Mouse (Mus musculus) embryonic facial prominence, embryonic 11.5 days (tissue): ENCODE data around the gene Rhot1. TPM values are rescaled to one million over a fixed set of nuclear protein-coding genes. Genes with fewer than 3 reads are reported as not detected.
"Not testable (repeated sequence)": the region's sequence is repeated elsewhere in the genome, so short reads cannot be mapped to it uniquely, and the experiment has no call there.

Source experiments
- ATAC-seq: fragments of 200-750 bp; cut with Nextera tagmentation; replicated peaks from 2 replicates; pipeline ENCODE4 v1.8.0; 2017; ENCODE audit warnings: low read depth; ENCODE audit not compliant: insufficient number of reproducible peaks, low FRiP score, low TSS enrichment
- DNase-seq: peaks from one replicate; pipeline ENCODE4 v3.0.0-alpha.2; 2015; ENCODE audit warnings: low spot score
- H3K27ac ChIP-seq: fragments of 300-500 bp; sonication (generic); replicated peaks from 2 replicates; pipeline ENCODE4 v1.5.1; 2014; ENCODE audit warnings: mild to moderate bottlenecking, low read depth, low read length, control low read depth
- H3K27me3 ChIP-seq: fragments of 300-500 bp; sonication (generic); 2 replicates; pipeline ENCODE4 v1.6.1; 2014; ENCODE audit warnings: mild to moderate bottlenecking, low read length, moderate library complexity, mixed read lengths; ENCODE audit not compliant: control insufficient read depth, insufficient read depth
- H3K36me3 ChIP-seq: fragments of 300-500 bp; sonication (generic); replicated peaks from 2 replicates; pipeline ENCODE4 v1.6.1; 2014; ENCODE audit warnings: low read depth, mild to moderate bottlenecking, low read length, moderate library complexity, mixed read lengths; ENCODE audit not compliant: control insufficient read depth, insufficient read depth
- H3K4me1 ChIP-seq: fragments of 300-500 bp; sonication (generic); 2 replicates; pipeline ENCODE4 v1.6.1; 2014; ENCODE audit warnings: low read length, mixed read lengths; ENCODE audit not compliant: control insufficient read depth, insufficient read depth
- H3K4me2 ChIP-seq: fragments of 300-500 bp; sonication (generic); 2 replicates; pipeline ENCODE4 v1.6.1; 2014; ENCODE audit warnings: low read depth, mild to moderate bottlenecking, control low read depth, low read length, moderate library complexity
- H3K4me3 ChIP-seq: fragments of 300-500 bp; sonication (generic); 2 replicates; pipeline ENCODE4 v1.5.1; 2014; ENCODE audit warnings: low read depth, low read length, control low read depth
- H3K9ac ChIP-seq: fragments of 300-500 bp; sonication (generic); replicated peaks from 2 replicates; pipeline ENCODE4 v1.6.1; 2014; ENCODE audit warnings: mild to moderate bottlenecking, control low read depth, low read length
- H3K9me3 ChIP-seq: fragments of 300-500 bp; sonication (generic); replicated peaks from 2 replicates; pipeline ENCODE4 v1.6.1; 2016; ENCODE audit warnings: mild to moderate bottlenecking, low read length, inconsistent platforms, mixed read lengths; ENCODE audit not compliant: control insufficient read depth
- WGBS: fragments of 180-500 bp; shearing (Covaris S2); extraction: QIAGEN DNeasy Blood & Tissue Kit; methylation state at CpG from one replicate; pipeline ENCODE4 v1.1.7; 2014; 5-methylcytosine and 5-hydroxymethylcytosine counted together
- polyA plus RNA-seq: library from polyadenylated mRNA; unstranded; fragments of >200 nt; fragmentation: Nextera tagmentation; extraction: Ambion mirVana; gene quantifications from 2 replicates; pipeline ENCODE4 v1.2.1, GENCODE M21; 2014

Gene Rhot1
- polyA plus RNA-seq, 1 experiment from 2014 or later, result 73.1 TPM

DNA sequence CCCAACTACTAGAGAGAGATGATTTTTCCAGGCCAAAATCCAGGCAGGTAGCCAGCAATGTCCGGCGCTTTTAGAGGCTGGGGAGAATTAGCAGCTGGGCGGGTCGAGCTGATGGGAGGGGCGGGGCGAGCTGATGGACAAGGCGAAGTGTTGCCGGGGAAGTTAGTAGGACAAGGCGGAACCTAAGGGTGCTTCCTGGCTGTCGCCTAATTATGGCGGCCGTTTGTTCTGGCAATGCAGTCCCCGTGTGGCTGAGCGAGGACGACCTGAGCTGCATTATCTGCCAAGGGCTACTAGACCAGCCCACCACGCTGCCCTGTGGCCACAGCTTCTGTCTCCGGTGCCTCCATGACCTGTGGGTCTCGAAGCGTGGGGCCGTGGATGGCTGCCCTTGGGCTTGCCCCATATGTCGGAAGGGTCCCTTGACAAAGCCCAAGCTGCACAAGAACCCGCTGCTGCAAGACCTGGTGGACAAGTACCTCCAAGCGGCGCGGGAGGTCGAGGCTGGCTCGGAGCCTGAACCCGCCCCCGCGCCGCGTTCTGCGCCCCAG is 25.0 kb upstream of the Rhot1 start, which contains the start of gene Rnf135:
Rnf135 (plus strand) TSS at position 147 of the 551 bp plus-strand sequence.
- Histone ChIP-seq H3K4me1 (no peaks in the 10 kb centered on the region), H3K9ac (peak within 1 kb of the TSS; percentile 77), H3K9me3 (no peaks in the 10 kb centered on the region), H3K27ac (peak within 1 kb of the TSS; percentile 41), H3K4me3 (peak within 1 kb of the TSS; percentile 59), H3K27me3 (no peaks in the 10 kb centered on the region), H3K36me3 (no peaks in the 10 kb centered on the region), H3K4me2 (peak within 1 kb of the TSS; percentile 72)
- 1% methylated on average over 33 of the region's 33 CpGs for WGBS
- DNase-seq (peak; percentile 81), ATAC-seq (peak; percentile 76)

- no peak overlapping the region for H3K4me3 ChIP-seq
- 84% methylated on average over 6 of the region's 6 CpGs for WGBS
- H3K27ac ChIP-seq, result no peak overlapping the region
- no peaks in the 10 kb centered on the region for H3K27me3 ChIP-seq
- H3K9ac ChIP-seq, result peak overlapping the region; percentile 77; the same call in 1 of the 2 replicates
- no peaks in the 10 kb centered on the region for H3K9me3 ChIP-seq
- H3K4me1 ChIP-seq, result no peaks in the 10 kb centered on the region
- no peak for DNase-seq
- peak overlapping the region; percentile 72 for H3K4me2 ChIP-seq
- ATAC-seq, result no peak
- H3K36me3 ChIP-seq, result no peaks in the 10 kb centered on the region
These were observed 24.2 kb upstream of the Rhot1 start for GRCm38 (mm10) chr11:80184531-80185071.

GRCm38 (mm10) chr11:80185441-80185976 is 23.3 kb upstream of the Rhot1 start:
- not testable (repeated sequence) for H3K9me3 ChIP-seq, H3K4me2 ChIP-seq, ATAC-seq, H3K27me3 ChIP-seq, DNase-seq, H3K27ac ChIP-seq, H3K4me3 ChIP-seq, H3K4me1 ChIP-seq, H3K36me3 ChIP-seq, H3K9ac ChIP-seq
- 58% methylated on average over 5 of the region's 5 CpGs for WGBS

- no peak overlapping the region for H3K4me2 ChIP-seq
- H3K36me3 ChIP-seq, result no peaks in the 10 kb centered on the region
- 67% methylated on average over 4 of the region's 4 CpGs for WGBS
- H3K4me1 ChIP-seq, result no peaks in the 10 kb centered on the region
- no peak overlapping the region for H3K4me3 ChIP-seq
- H3K9me3 ChIP-seq, result no peaks in the 10 kb centered on the region
- H3K27me3 ChIP-seq, result no peaks in the 10 kb centered on the region
- no peak overlapping the region for H3K27ac ChIP-seq
- H3K9ac ChIP-seq, result no peak overlapping the region
- DNase-seq (no peak), ATAC-seq (no peak)
These were observed 18.5 kb upstream of the Rhot1 start for GRCm38 (mm10) chr11:80190280-80190679.

GRCm38 (mm10) chr11:80193827-80194226 is 15.0 kb upstream of the Rhot1 start:
- Histone ChIP-seq H3K27me3 (no peaks in the 10 kb centered on the region), H3K9me3 (no peaks in the 10 kb centered on the region), H3K27ac (no peak overlapping the region), H3K9ac (no peak overlapping the region), H3K4me2 (no peak overlapping the region), H3K4me3 (no peak overlapping the region), H3K4me1 (no peaks in the 10 kb centered on the region), H3K36me3 (no peaks in the 10 kb centered on the region)
- WGBS, result 67% methylated on average over 4 of the region's 4 CpGs
- ATAC-seq (no peak), DNase-seq (no peak)

DNA sequence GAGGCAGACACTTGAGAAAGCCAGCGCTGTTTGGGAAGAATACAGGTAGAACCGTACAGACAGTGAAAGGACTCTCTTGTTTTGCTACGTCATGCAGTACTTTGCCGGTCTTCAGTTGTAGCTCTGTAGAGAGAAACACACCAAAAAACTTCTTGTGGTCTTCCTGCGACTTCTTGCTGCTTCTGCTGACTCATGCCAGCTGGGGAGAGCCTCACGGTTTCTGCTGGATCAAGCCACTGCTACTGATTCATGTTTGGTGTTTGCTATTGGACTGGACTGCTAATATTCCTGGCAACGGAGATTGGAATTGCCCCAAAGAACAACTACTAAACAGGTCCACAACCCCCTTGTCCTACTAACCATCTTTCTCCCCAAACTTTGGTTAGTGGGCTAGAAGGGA is 12.5 kb upstream of the Rhot1 start:
- Histone ChIP-seq H3K27me3 (no peaks in the 10 kb centered on the region), H3K9ac (no peak overlapping the region), H3K4me2 (no peak overlapping the region), H3K9me3 (no peaks in the 10 kb centered on the region), H3K4me1 (no peaks in the 10 kb centered on the region), H3K4me3 (no peak overlapping the region), H3K36me3 (no peaks in the 10 kb centered on the region), H3K27ac (no peak overlapping the region)
- 86% methylated on average over 7 of the region's 7 CpGs for WGBS
- ATAC-seq (no peak), DNase-seq (no peak)

- H3K36me3 ChIP-seq, result no peaks in the 10 kb centered on the region
- H3K4me1 ChIP-seq, result no peaks in the 10 kb centered on the region
- no peaks in the 10 kb centered on the region for H3K9me3 ChIP-seq
- 95% methylated on average over 3 of the region's 3 CpGs for WGBS
- no peak overlapping the region for H3K27ac ChIP-seq
- no peak overlapping the region for H3K4me2 ChIP-seq
- no peak overlapping the region for H3K9ac ChIP-seq
- DNase-seq, result no peak
- no peak for ATAC-seq
- no peak overlapping the region for H3K4me3 ChIP-seq
- no peaks in the 10 kb centered on the region for H3K27me3 ChIP-seq
These were observed 9.5 kb upstream of the Rhot1 start for GRCm38 (mm10) chr11:80199316-80199715.

DNA sequence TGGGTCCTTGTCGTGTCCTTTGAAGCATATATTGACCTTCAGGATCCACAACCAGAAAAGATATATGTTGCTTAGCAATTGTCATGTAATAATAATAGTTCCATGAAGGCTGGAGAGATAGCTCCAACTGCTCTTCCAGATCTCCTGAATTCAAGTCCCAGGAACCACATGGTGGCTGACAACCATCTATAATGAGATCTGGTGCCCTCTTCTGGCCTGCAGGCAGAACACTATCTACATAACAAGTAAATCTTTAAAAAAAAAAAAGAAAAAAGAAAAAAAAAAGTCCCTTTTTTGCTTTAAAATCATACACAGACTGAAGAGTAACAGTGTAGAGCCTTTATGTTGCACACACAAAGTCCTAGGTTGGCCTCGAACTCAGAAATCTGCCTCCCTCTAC is 9.0 kb upstream of the Rhot1 start:
- WGBS, result 92% methylated on average over 2 of the region's 2 CpGs
- Histone ChIP-seq H3K27ac (no peak overlapping the region), H3K4me2 (no peak overlapping the region), H3K27me3 (no peaks in the 10 kb centered on the region), H3K4me3 (no peak overlapping the region), H3K36me3 (no peaks in the 10 kb centered on the region), H3K9ac (no peak overlapping the region), H3K4me1 (no peaks in the 10 kb centered on the region), H3K9me3 (no peaks in the 10 kb centered on the region)
- no peak for ATAC-seq
- no peak for DNase-seq
